Mouse (Mus musculus): ENCODE data around the gene Scml4.

Gene Scml4

DNA sequence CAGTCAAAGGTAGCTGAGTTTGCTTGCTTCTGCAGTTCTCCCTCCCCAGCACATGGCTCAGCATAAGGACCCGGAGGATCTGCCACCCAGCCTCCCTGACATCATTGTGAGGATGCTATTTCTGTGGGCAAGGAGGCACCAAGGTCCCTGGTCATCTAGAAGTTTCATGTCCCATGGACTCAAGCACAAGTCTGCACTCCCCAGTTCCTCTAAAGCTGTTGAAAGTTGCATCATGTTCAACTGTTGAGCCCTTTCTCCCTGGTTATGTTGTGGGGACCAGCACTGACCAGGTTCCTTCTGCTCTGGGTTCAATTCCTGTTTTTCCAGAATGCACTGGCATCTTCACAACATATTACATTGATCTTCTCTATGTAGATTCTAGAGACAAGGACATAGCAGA is 42.9 kb downstream of the Scml4 start:
- no peak for DNase-seq (ENCODE audit: extremely low spot score)

DNA sequence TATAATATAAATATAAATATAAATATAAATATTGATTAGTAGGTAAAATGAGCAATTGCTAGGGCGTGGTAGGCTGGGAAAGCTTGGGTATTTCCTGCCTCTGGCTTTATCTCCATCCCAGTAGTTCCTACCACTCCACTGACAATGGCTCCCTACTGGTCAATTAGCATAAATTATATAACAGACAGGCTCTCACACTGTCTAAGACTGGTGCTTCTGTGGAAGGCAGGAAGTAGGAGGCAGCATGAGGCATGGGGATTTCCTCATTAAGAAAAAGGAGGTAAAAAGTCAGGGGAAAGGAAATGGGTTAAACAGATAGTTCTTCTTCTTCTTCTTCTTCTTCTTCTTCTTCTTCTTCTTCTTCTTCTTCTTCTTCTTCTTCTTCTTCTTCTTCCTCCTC is 48.4 kb downstream of the Scml4 start:
- no peak for DNase-seq (ENCODE audit: extremely low spot score)

DNA sequence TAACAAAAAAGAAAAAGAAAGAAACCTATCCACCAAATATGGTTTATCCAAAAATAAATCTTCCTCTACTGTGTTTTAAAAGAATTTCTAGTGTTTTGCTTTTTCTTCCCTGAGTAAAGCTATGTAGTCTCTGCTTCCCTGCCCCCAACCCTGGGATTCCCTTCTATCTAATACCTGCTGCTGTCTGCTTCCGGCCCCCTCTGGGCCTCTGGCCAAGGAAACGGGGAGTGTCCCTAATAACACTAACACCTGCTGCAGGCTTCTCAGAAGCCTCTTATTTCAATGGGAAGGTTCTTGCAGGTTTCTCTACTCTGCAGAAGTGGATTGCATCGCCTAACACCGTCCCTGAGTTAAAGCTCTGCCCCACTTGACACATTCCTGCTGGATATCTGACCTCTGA is 50.4 kb downstream of the Scml4 start:
- no peak for DNase-seq (ENCODE audit: extremely low spot score)

DNA sequence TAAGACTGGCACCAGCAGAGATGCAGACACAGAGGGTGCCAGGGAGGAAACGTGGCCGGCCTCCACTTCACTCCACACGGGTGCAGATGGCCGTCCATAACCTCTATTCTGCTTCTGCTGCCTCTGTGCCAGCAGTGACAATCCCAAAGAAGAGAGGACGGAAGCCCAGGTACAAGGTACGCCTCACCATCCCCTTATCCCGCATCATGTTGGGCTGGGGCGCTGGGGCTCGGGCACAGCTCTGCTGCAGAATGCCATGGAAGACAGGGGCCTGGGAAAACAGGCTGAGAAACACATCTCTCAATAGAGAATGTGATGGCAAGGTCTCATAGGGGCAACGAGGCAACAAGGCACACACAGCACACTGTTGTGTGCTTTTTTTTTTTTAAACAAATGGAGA is 51.9 kb downstream of the Scml4 start:
- DNase-seq (ENCODE audit: extremely low spot score) = no peak

DNA sequence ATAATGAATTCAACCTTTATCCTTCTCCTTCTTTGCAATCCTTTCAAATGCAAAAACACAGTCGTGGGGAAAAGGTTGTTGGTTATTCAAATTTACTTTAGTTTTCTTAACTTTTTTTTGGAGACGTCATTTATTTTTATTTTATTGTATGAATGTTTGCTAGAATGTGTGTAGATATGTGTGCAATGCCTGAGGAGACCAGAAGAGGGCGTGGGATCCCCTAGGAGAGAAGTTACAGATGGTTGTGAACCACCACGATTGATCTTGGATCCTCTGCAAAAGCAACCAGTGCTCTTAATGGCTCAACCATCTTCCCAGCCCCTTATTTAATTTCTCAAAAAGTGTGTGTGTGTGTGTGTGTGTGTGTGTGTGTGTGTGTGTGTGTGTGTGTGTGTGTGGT is 53.0 kb downstream of the Scml4 start:
- no peak for DNase-seq (ENCODE audit: extremely low spot score)

DNA sequence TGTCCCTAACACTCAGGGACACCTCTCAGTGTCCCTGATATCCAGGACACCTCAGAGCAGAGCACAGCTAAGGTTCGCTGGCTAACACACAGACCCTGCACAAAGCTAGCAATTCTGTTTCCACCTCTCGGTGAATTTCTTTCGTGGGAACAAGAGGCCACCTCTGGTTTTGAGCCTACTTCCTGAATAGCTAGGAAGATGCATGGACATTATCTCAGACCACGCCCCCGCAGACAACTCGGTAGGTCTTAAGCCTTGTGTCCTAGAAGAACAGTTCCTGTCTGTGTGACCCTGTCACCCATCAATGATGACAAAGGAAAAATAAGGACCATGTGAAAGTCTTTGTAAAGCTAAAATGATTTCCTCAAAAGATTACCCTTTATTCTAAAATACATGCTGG is 54.0 kb downstream of the Scml4 start:
- no peak for DNase-seq (ENCODE audit: extremely low spot score)

DNA sequence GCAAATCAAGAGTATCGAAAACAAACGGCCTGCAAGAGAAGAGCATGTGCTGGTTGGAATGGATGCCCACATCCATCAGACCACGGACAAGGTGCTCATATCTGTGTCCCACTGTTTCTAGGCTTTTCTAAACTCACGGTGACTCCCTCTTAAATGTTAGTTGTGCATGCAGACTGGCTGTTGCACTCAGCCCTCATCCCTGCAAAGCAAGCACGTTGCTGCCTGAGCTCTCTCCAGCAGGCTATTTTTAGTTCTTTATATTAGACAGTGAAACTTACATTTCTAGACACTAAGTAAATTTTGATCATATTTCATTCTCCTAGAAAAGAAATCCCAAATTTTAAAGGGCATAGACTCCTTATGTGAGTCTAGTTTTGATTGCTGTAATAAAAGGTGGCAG is 57.2 kb downstream of the Scml4 start:
- DNase-seq (ENCODE audit: extremely low spot score) = no peak

GRCm38 (mm10) chr10:42919786-42920185 is 59.6 kb downstream of the Scml4 start:
- no peak for DNase-seq (ENCODE audit: extremely low spot score)

- DNase-seq (ENCODE audit: extremely low spot score) = no peak
These were observed 65.1 kb downstream of the Scml4 start for GRCm38 (mm10) chr10:42925103-42925866.

GRCm38 (mm10) chr10:42930121-42930650 is 70.0 kb downstream of the Scml4 start:
- DNase-seq (ENCODE audit: extremely low spot score) = no peak

DNA sequence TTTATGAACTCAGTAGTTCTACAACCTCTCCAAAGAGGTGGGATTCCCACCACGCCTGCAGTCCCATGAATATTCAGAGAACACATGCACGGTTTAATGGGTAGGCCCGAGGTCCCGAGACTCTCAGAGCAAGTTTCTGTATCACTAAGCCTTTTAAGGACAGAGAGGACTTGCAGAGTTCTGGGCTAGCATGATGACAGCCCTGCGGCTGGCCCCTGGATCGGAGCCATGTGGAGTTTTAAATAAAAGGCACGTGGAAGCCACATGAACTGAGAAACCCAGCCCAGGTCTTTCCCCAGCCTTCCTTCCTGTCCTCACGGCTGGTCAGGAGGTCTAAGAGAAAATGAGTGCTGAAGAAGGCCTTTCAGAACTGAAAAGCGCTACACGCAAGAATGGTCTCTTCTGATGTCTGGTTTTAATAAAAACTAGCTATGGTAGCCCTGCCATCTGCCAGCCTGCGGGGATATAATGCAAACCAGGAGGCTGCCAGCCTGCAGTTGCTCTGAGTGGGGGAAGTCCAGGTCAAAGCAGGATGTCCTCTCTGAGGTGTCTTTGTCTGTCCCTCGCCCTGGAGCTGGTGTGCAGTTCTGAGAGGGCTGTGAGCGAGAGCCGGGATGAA is 72.8 kb downstream of the Scml4 start:
- peak; percentile 30 for DNase-seq (ENCODE audit: extremely low spot score)

GRCm38 (mm10) chr10:42934672-42935071 is 74.5 kb downstream of the Scml4 start:
- no peak for DNase-seq (ENCODE audit: extremely low spot score)

DNA sequence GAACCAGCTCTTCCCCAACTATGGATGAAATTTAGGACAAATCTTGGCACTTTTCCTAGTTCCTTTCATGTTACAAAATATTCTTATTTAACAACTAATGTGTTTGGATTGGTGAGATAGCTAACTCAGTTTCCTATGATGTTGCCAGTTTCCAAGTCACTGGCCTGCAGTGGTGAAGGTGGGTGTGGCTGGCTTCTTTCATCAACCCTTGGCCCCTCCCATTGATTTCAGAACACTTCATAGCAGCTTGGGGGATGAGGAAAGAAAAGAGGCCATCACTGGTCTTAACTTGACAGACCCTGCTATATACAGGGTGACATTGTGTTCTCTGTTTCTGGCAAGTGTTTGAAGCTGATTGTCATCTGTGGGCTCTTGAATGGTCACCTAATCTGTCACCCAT is 76.0 kb downstream of the Scml4 start:
- DNase-seq (ENCODE audit: extremely low spot score) = no peak

GRCm38 (mm10) chr10:42938361-42938760 is 78.2 kb downstream of the Scml4 start:
- no peak for DNase-seq (ENCODE audit: extremely low spot score)

DNA sequence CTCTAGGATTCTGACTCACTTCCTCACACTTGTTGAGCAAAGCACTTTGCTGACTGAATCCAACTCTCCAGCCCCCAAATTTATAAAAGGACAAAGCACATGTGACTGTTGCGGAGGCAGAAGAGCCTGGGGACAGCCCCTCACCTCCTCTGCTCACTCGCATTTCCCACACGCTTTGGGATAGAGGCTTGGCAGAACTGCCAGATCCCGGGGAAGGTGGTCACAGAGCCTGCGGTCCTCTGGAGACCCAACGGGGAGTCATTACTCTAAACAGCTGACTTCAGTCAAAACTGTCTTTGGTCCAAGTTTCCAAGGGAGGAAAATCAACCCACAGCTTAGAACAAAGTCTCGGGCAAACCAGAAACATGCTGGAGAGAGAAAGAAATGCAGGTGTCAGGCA is 79.5 kb downstream of the Scml4 start:
- DNase-seq (ENCODE audit: extremely low spot score) = no peak

- no peak for DNase-seq (ENCODE audit: extremely low spot score)
These were observed 80.3 kb downstream of the Scml4 start for GRCm38 (mm10) chr10:42940193-42941050.

- DNase-seq (ENCODE audit: extremely low spot score) = no peak
These were observed 81.1 kb downstream of the Scml4 start for GRCm38 (mm10) chr10:42941278-42941677.

- peak; percentile 50 for DNase-seq (ENCODE audit: extremely low spot score)
These were observed 81.6 kb downstream of the Scml4 start for GRCm38 (mm10) chr10:42941697-42942221.

GRCm38 (mm10) chr10:42942300-42942699 is 82.1 kb downstream of the Scml4 start:
- DNase-seq (ENCODE audit: extremely low spot score) = no peak

DNA sequence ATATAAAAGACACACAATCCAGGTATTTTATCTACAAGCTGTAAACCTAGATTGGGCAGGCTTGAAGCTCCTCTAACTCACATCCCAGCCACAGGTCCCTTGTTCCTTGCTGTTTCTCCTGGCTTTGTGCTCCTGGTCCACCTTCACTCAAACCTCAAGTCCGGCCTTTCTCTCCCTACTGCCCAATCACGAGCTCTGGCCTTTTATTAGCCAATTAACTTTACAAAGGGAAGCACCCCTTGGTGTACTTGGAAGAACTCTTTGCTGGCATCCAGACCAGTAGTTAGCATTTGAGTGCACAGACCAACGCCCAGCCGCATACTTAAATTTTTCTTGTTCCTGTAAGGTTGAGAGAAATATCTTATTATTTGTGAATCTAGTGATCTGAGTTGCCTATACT is 85.1 kb downstream of the Scml4 start:
- DNase-seq (ENCODE audit: extremely low spot score) = no peak

DNA sequence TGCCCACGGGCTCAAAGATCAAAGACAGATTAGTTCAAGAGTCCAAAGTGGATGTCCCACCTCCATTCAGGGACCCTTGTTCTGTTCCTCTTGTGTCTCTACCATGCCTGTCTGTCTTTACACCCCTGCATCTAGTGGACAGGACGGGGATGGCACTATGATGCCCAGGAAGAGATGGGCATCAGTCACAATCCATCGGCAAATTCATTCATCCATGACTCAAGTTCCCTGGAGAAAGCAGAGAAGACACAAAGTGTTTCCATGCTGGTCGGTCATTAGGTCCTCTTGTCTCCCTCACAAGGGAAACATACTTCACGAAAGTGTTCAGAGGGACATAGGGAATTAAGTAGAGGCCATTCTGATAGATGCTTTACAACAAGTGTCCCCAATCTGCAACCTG is 87.2 kb downstream of the Scml4 start:
- no peak for DNase-seq (ENCODE audit: extremely low spot score)

DNA sequence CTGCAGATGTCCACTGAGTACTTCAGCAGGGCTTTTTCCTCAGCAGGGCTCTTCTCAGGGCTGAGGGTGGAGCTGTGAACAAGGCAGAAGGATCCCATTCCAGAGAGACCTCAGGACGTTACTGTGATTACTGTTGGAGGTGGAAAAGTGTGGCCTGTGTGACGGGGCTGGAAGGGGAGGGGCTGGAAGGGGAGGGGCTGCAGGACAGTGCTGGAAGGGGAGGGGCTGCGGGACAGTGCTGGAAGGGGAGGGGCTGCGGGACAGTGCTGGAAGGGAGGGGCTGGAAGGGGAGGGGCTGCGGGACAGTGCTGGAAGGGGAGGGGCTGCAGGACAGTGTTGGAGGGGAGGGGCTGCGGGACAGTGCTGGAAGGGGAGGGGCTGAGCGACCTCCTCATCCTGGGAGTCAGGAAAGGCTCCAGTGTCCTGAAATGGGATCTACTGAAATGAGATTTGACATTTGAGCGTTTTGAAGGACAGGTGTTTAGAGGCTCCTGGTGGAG is 90.1 kb downstream of the Scml4 start:
- DNase-seq (ENCODE audit: extremely low spot score) = peak; percentile 85
